Mouse (Mus musculus): ENCODE measurements around the gene Setd1b. TPM values are rescaled to one million over a fixed set of nuclear protein-coding genes. Genes with fewer than 3 reads are reported as not detected.
A peak's percentile ranks its signal among the peaks of the same experiment; 100 is the strongest.

Setd1b gene
- polyA plus RNA-seq, 1 experiment from 2014 or later: 10.3 TPM

DNA sequence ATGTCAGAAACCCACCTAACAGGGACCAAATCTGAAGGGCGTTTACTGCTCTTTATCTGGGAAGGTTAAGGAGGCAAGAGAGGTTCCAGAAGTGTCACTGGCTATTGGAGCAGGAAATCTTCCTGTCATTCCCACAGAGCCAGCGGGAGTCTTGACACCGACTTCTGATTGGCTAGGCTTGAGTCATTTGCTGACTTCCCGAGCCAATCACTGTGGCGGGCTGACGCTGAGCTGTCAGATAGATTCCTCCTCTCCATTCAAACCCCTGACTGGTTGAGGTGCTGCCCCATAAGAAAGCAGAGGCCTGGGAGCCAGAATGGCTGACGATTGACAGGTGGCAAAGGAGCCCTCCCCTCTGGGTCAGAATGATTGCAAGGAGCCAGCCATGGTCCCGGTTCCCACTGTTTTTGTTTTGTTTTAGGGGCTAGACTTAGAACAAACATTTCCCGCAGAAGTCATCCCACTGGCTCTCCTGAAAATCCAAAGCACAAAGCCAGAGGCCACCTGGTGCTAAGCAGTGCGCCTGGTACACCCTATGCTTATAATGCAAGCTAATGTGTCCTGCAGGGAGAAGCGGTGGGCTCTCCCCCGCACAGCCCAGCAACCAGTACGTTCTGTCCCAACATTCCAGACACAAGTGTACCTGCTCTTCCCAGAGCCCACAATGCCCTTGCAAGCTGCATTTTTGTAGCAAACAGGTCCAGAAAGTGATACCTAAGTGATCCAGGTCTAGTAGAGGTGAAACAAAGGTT lies 32.4 kb upstream of the Setd1b start:
- no peaks in the 10 kb centered on the region for H3K27me3 ChIP-seq (replicated peaks; ENCODE audit: control insufficient read depth, insufficient read depth, low read length)
- no peak for ATAC-seq (replicated peaks; ENCODE audit: low FRiP score, low TSS enrichment, low read depth)
- H3K4me1 ChIP-seq (replicated peaks; ENCODE audit: control insufficient read depth, insufficient read depth, low read length): no peaks in the 10 kb centered on the region; the same call in 1 of the 2 replicates
- no peak overlapping the region for H3K9ac ChIP-seq (ENCODE audit: low read length)
- H3K27ac ChIP-seq (ENCODE audit: low read depth): no peak overlapping the region
- peak overlapping the region; percentile 24; the same call in 1 of the 2 replicates for H3K4me2 ChIP-seq (ENCODE audit: low read length)
- H3K4me3 ChIP-seq (ENCODE audit: low read depth, low read length): no peak overlapping the region
- H3K36me3 ChIP-seq (ENCODE audit: control insufficient read depth, insufficient read depth, low read length): no peaks in the 10 kb centered on the region
- WGBS: 37% methylated on average over 13 of the region's 13 CpGs
- no peaks in the 10 kb centered on the region for H3K9me3 ChIP-seq (ENCODE audit: control insufficient read depth, low read length)
- DNase-seq (ENCODE audit: low spot score): no peak

DNA sequence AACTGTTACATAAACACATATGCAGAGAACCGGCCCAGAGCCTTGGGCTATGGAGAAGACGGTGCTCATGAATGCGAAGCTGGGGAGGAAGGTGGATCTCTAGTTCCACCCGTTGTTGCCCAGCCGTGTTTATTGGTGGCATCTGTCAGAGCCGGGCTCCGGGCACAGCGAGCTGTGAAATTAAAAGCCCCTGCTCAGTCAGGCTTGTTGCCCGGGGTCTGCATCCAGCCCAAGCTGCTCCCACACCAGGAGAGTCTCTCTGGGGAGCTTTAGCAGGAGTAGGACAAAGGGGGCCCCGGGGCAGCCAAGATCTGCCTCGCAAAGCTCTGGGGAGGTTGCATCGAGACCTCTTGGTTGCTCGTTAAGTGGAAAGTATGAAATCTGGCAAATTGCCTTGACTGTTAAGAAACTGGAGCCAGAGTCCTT lies 31.7 kb upstream of the Setd1b start:
- Histone ChIP-seq H3K36me3 (ENCODE audit: control insufficient read depth, insufficient read depth, low read length) (no peaks in the 10 kb centered on the region), H3K4me3 (ENCODE audit: low read depth, low read length) (no peak overlapping the region), H3K4me1 (replicated peaks; ENCODE audit: control insufficient read depth, insufficient read depth, low read length) (no peaks in the 10 kb centered on the region; the same call in 1 of the 2 replicates), H3K27me3 (replicated peaks; ENCODE audit: control insufficient read depth, insufficient read depth, low read length) (no peaks in the 10 kb centered on the region), H3K4me2 (ENCODE audit: low read length) (no peak overlapping the region), H3K27ac (ENCODE audit: low read depth) (no peak overlapping the region), H3K9me3 (ENCODE audit: control insufficient read depth, low read length) (no peaks in the 10 kb centered on the region), H3K9ac (ENCODE audit: low read length) (no peak overlapping the region)
- ATAC-seq (replicated peaks; ENCODE audit: low FRiP score, low TSS enrichment, low read depth): no peak
- DNase-seq (ENCODE audit: low spot score): no peak
- WGBS: 75% methylated on average over 13 of the region's 13 CpGs

DNA sequence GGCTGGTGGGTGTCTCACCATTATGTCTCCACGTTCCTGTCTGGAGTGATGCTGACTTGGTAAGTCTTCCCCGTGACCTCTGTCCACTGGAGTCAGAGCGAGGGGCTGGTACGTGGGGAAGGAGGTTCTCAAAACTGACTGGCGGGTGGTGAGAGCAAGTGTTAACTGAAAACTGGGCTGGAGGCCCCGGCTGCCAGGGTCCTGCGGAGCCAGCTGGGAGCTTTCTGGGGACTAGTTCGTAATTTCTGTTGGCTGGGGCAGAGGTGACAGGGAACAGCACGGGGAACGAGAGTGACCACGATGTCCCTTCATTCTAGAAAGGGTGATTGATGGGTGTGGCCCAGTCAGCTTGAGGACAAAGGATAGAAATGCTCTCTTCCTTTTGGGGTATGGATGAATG lies 27.9 kb upstream of the Setd1b start:
- WGBS: 67% methylated on average over 11 of the region's 11 CpGs
- DNase-seq (ENCODE audit: low spot score): no peak
- no peak overlapping the region for H3K4me3 ChIP-seq (ENCODE audit: low read depth, low read length)

DNA sequence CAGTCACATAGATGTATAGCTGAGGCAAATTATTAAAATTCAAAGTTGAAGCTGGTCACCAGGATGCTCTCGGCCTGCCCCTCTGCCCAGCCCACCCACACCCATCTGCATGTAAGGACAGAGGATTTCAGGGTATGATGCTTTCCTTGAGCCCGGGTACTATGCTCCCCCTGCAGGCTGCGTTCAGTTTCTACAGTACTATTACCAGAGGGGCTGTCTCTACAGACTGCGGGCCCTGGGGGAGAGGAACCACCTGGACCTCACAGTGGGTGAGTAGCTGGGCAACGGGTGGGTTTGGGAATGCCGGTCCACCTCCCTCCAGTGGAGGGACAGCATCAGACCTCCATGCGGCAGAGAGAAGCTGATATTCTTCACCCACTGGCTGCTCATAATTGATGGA lies 27.1 kb upstream of the Setd1b start:
- ATAC-seq (replicated peaks; ENCODE audit: low FRiP score, low TSS enrichment, low read depth) (no peak; the same call in 1 of the 2 replicates), DNase-seq (ENCODE audit: low spot score) (no peak)
- H3K4me3 ChIP-seq (ENCODE audit: low read depth, low read length): no peak overlapping the region
- no peak overlapping the region for H3K27ac ChIP-seq (ENCODE audit: low read depth)
- no peak overlapping the region for H3K9ac ChIP-seq (ENCODE audit: low read length)
- no peaks in the 10 kb centered on the region for H3K9me3 ChIP-seq (ENCODE audit: control insufficient read depth, low read length)
- H3K27me3 ChIP-seq (replicated peaks; ENCODE audit: control insufficient read depth, insufficient read depth, low read length): no peaks in the 10 kb centered on the region
- H3K4me2 ChIP-seq (ENCODE audit: low read length): no peak overlapping the region
- 0 out of 2 replicates have a peak, but pooled peaks cover 4% of the 10 kb centered on the region for H3K36me3 ChIP-seq (ENCODE audit: control insufficient read depth, insufficient read depth, low read length)
- WGBS: 32% methylated on average over 7 of the region's 7 CpGs
- no peaks in the 10 kb centered on the region for H3K4me1 ChIP-seq (replicated peaks; ENCODE audit: control insufficient read depth, insufficient read depth, low read length)

More for the DNA sequence above, 27.9 kb upstream of the Setd1b start:
- ATAC-seq (replicated peaks; ENCODE audit: low FRiP score, low TSS enrichment, low read depth): no peak
- H3K36me3 ChIP-seq (ENCODE audit: control insufficient read depth, insufficient read depth, low read length): 0 out of 2 replicates have a peak, but pooled peaks cover 4% of the 10 kb centered on the region
- H3K4me1 ChIP-seq (replicated peaks; ENCODE audit: control insufficient read depth, insufficient read depth, low read length): no peaks in the 10 kb centered on the region; the same call in 1 of the 2 replicates
- no peak overlapping the region for H3K4me2 ChIP-seq (ENCODE audit: low read length)
- no peak overlapping the region for H3K27ac ChIP-seq (ENCODE audit: low read depth)
- no peaks in the 10 kb centered on the region for H3K27me3 ChIP-seq (replicated peaks; ENCODE audit: control insufficient read depth, insufficient read depth, low read length)
- no peak overlapping the region for H3K9ac ChIP-seq (ENCODE audit: low read length)
- H3K9me3 ChIP-seq (ENCODE audit: control insufficient read depth, low read length): no peaks in the 10 kb centered on the region

- ATAC-seq (replicated peaks; ENCODE audit: low FRiP score, low TSS enrichment, low read depth) (no peak), DNase-seq (ENCODE audit: low spot score) (no peak)
- Histone ChIP-seq H3K4me2 (ENCODE audit: low read length) (no peak overlapping the region), H3K9me3 (ENCODE audit: control insufficient read depth, low read length) (no peaks in the 10 kb centered on the region), H3K27me3 (replicated peaks; ENCODE audit: control insufficient read depth, insufficient read depth, low read length) (no peaks in the 10 kb centered on the region), H3K36me3 (ENCODE audit: control insufficient read depth, insufficient read depth, low read length) (0 out of 2 replicates have a peak, but pooled peaks cover 4% of the 10 kb centered on the region), H3K9ac (ENCODE audit: low read length) (no peak overlapping the region), H3K4me3 (ENCODE audit: low read depth, low read length) (no peak overlapping the region), H3K4me1 (replicated peaks; ENCODE audit: control insufficient read depth, insufficient read depth, low read length) (no peaks in the 10 kb centered on the region), H3K27ac (ENCODE audit: low read depth) (no peak overlapping the region)
- WGBS: 68% methylated on average over 8 of the region's 8 CpGs
These were observed 25.9 kb upstream of the Setd1b start for GRCm38 (mm10) chr5:123116080-123116479.

GRCm38 (mm10) chr5:123117257-123117656 lies 24.7 kb upstream of the Setd1b start:
- H3K27me3 ChIP-seq (replicated peaks; ENCODE audit: control insufficient read depth, insufficient read depth, low read length): no peaks in the 10 kb centered on the region
- H3K9me3 ChIP-seq (ENCODE audit: control insufficient read depth, low read length): no peaks in the 10 kb centered on the region
- DNase-seq (ENCODE audit: low spot score): peak; percentile 84
- no peak overlapping the region for H3K4me3 ChIP-seq (ENCODE audit: low read depth, low read length)
- H3K4me1 ChIP-seq (replicated peaks; ENCODE audit: control insufficient read depth, insufficient read depth, low read length): no peaks in the 10 kb centered on the region
- ATAC-seq (replicated peaks; ENCODE audit: low FRiP score, low TSS enrichment, low read depth): peak; percentile 50; the same call in 1 of the 2 replicates
- no peak overlapping the region for H3K27ac ChIP-seq (ENCODE audit: low read depth)
- 0 out of 2 replicates have a peak, but pooled peaks cover 4% of the 10 kb centered on the region for H3K36me3 ChIP-seq (ENCODE audit: control insufficient read depth, insufficient read depth, low read length)
- 19% methylated on average over 10 of the region's 10 CpGs for WGBS
- H3K9ac ChIP-seq (ENCODE audit: low read length): no peak overlapping the region
- H3K4me2 ChIP-seq (ENCODE audit: low read length): no peak overlapping the region

- H3K36me3 ChIP-seq (ENCODE audit: control insufficient read depth, insufficient read depth, low read length): 0 out of 2 replicates have a peak, but pooled peaks cover 4% of the 10 kb centered on the region
- DNase-seq (ENCODE audit: low spot score) (no peak), ATAC-seq (replicated peaks; ENCODE audit: low FRiP score, low TSS enrichment, low read depth) (no peak)
- no peak overlapping the region for H3K4me3 ChIP-seq (ENCODE audit: low read depth, low read length)
- no peaks in the 10 kb centered on the region for H3K4me1 ChIP-seq (replicated peaks; ENCODE audit: control insufficient read depth, insufficient read depth, low read length)
- WGBS: 79% methylated on average over 8 of the region's 8 CpGs
- H3K27ac ChIP-seq (ENCODE audit: low read depth): no peak overlapping the region
- H3K9me3 ChIP-seq (ENCODE audit: control insufficient read depth, low read length): no peaks in the 10 kb centered on the region
- H3K9ac ChIP-seq (ENCODE audit: low read length): no peak overlapping the region
- H3K27me3 ChIP-seq (replicated peaks; ENCODE audit: control insufficient read depth, insufficient read depth, low read length): no peaks in the 10 kb centered on the region
- no peak overlapping the region for H3K4me2 ChIP-seq (ENCODE audit: low read length)
These were observed 24.2 kb upstream of the Setd1b start for GRCm38 (mm10) chr5:123117773-123118172.

DNA sequence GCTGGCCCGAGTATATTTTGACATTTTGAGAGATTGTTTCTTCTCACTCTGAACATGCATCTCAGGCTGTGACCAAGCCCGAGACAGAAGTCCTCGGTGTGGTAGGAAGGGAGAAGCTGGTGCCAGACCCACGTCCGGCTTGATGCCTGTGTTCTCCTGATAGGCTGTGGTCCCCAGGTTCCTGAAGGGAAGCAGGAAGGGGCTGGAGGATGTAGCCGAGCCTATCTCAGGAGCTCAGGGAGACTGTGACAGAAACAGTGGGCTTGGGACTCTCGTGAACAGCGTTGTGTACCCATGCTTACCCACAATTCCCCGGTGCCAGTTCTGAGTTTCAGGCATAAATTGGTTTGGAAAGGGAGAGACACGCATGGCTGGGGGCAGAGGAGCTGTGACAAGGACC lies 23.2 kb upstream of the Setd1b start:
- Histone ChIP-seq H3K9me3 (ENCODE audit: control insufficient read depth, low read length) (no peaks in the 10 kb centered on the region), H3K27me3 (replicated peaks; ENCODE audit: control insufficient read depth, insufficient read depth, low read length) (no peaks in the 10 kb centered on the region), H3K27ac (ENCODE audit: low read depth) (no peak overlapping the region), H3K4me2 (ENCODE audit: low read length) (no peak overlapping the region), H3K9ac (ENCODE audit: low read length) (no peak overlapping the region), H3K4me1 (replicated peaks; ENCODE audit: control insufficient read depth, insufficient read depth, low read length) (no peaks in the 10 kb centered on the region), H3K4me3 (ENCODE audit: low read depth, low read length) (no peak overlapping the region), H3K36me3 (ENCODE audit: control insufficient read depth, insufficient read depth, low read length) (0 out of 2 replicates have a peak, but pooled peaks cover 4% of the 10 kb centered on the region)
- no peak for ATAC-seq (replicated peaks; ENCODE audit: low FRiP score, low TSS enrichment, low read depth)
- WGBS: 72% methylated on average over 10 of the region's 10 CpGs
- DNase-seq (ENCODE audit: low spot score): no peak
